Mouse (Mus musculus) liver, embryonic 16.5 days (tissue): ENCODE results near the gene Sv2a. TPM values are rescaled to one million over a fixed set of nuclear protein-coding genes. Genes with fewer than 3 reads are reported as not detected.
A peak's percentile ranks its signal among the peaks of the same experiment; 100 is the strongest.
"Not testable (repeated sequence)": the region's sequence is repeated elsewhere in the genome, so short reads cannot be mapped to it uniquely, and the experiment has no call there.

Experiments
- ATAC-seq: fragments of 200-750 bp; cut with Nextera tagmentation; 2 replicates; pipeline ENCODE4 v1.8.0; 2017; ENCODE audit warnings: low read depth, mild to moderate bottlenecking, moderate number of reproducible peaks, moderate library complexity
- H3K27ac ChIP-seq: fragments of 300-500 bp; sonication (generic); 2 replicates; pipeline ENCODE4 v1.5.1; 2014; ENCODE audit warnings: mild to moderate bottlenecking, low read length
- H3K27me3 ChIP-seq: fragments of 300-500 bp; sonication (generic); 2 replicates; pipeline ENCODE4 v1.6.1; 2014; ENCODE audit warnings: low read depth, low read length, mixed read lengths; ENCODE audit not compliant: control insufficient read depth, insufficient read depth
- H3K36me3 ChIP-seq: fragments of 300-500 bp; sonication (generic); 2 replicates; pipeline ENCODE4 v1.6.1; 2014; ENCODE audit warnings: mild to moderate bottlenecking; ENCODE audit not compliant: control insufficient read depth, insufficient read depth
- H3K4me1 ChIP-seq: fragments of 300-500 bp; sonication (generic); 2 replicates; pipeline ENCODE4 v1.6.1; 2014; ENCODE audit warnings: low read depth, low read length, mixed read lengths; ENCODE audit not compliant: control insufficient read depth
- H3K4me2 ChIP-seq: fragments of 300-500 bp; sonication (generic); 2 replicates; pipeline ENCODE4 v1.6.1; 2014; ENCODE audit warnings: low read depth, low read length, mixed read lengths
- H3K4me3 ChIP-seq: fragments of 300-500 bp; sonication (generic); 2 replicates; pipeline ENCODE4 v1.5.1; 2014; ENCODE audit warnings: low read depth, mild to moderate bottlenecking, low read length
- H3K9ac ChIP-seq: fragments of 300-500 bp; sonication (generic); 2 replicates; pipeline ENCODE4 v1.6.1; 2014; ENCODE audit warnings: low read depth, low read length
- H3K9me3 ChIP-seq: fragments of 300-500 bp; sonication (generic); replicated peaks from 2 replicates; pipeline ENCODE4 v1.6.1; 2016; ENCODE audit warnings: low read length; ENCODE audit not compliant: control insufficient read depth
- WGBS: fragments of 180-500 bp; shearing (Covaris S2); extraction: QIAGEN DNeasy Blood & Tissue Kit; methylation state at CpG from one replicate; pipeline ENCODE4 v1.1.7; 2014; ENCODE audit not compliant: insufficient replicate concordance; 5-methylcytosine and 5-hydroxymethylcytosine counted together
- polyA plus RNA-seq: library from polyadenylated mRNA; unstranded; fragments of >200 nt; fragmentation: Nextera tagmentation; extraction: Ambion mirVana; gene quantifications from 2 replicates; pipeline ENCODE4 v1.2.1, GENCODE M21; 2015

The Sv2a gene
- polyA plus RNA-seq, 1 experiment from 2014 or later, result 0.13 TPM

DNA sequence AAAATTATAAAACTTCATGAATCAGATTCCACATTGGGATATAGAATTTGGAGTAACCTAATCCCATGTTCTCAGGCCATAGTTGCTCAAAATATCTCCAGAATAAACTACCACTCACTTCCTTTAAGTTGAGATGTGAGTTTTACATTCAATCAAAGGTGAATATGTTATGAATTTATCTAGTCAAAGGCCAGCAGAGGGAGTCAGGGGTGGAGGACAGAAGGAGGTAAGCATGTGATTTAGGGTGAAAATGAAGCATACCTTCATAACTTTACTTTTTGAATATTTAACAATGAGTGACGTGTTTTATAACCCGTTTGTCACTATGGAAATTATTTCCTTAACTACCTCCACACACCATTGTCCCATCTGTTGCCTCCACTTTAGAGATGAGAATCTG lies 54.0 kb downstream of the Sv2a start:
- H3K4me1 ChIP-seq, result peaks cover 14% of the 10 kb centered on the region
- 66% methylated on average over 2 of the region's 2 CpGs for WGBS

DNA sequence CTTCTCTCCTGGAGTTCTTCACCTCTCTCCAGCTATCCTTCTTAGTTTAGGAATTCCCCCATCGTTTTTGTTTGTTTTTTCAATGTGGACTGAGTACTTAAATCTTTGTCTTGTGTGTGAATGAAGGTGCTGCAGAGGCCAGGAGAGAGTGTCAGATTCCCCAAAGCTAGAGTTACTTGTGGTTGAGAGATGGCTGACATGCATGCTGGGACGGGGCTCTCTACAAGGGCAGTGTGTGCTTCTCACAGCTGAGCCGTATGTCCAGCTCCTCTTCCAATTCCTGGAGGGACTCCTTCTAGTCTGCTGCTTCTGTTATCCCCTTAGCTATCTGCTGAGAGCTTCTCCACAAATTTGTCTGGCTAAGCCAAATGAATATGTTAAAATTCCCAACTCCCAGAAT lies 54.9 kb downstream of the Sv2a start:
- H3K4me2 ChIP-seq, result peak overlapping the region; percentile 74; the same call in 1 of the 2 replicates
- no peaks in the 10 kb centered on the region for H3K27me3 ChIP-seq
- peak overlapping the region; percentile 29; the same call in 1 of the 2 replicates for H3K27ac ChIP-seq
- peak overlapping the region; percentile 69 for H3K4me3 ChIP-seq
- peak overlapping the region; percentile 1; the same call in 1 of the 2 replicates for H3K9ac ChIP-seq
- no peak for ATAC-seq
- H3K9me3 ChIP-seq, result no peaks in the 10 kb centered on the region
- 63% methylated on average over 3 of the region's 3 CpGs for WGBS
- H3K36me3 ChIP-seq, result no peaks in the 10 kb centered on the region
- H3K4me1 ChIP-seq, result peaks cover 16% of the 10 kb centered on the region

More for the DNA sequence above, 54.0 kb downstream of the Sv2a start:
- Histone ChIP-seq H3K4me2 (no peak overlapping the region), H3K36me3 (no peaks in the 10 kb centered on the region), H3K9ac (no peak overlapping the region), H3K27ac (no peak overlapping the region; the same call in 1 of the 2 replicates), H3K27me3 (no peaks in the 10 kb centered on the region), H3K9me3 (no peaks in the 10 kb centered on the region), H3K4me3 (no peak overlapping the region)
- ATAC-seq, result no peak

DNA sequence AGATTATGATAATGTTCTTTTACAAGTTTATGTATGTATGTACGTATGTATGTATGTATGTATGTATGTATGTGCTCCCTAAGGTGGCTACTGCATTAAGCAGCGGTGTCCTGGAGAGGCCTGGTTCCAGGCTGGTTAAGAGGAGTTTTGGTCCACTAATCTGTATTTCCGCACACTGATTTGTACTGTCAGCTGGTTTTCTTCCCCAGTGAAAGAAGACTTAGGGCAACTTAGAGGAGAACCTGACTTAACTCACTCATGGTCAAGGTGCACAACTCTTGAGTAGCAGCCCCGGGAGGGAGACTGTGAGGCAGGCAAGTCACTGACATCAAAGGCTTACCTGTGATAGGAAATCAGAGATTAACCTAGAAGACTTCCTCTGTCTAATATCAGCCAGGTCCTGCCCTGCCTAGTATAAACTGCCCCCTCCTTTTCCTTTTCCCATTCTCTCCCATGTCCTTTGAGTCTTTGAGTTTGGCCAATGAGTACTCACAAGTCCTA lies 55.9 kb downstream of the Sv2a start:
- 73% methylated on average over 4 of the region's 4 CpGs for WGBS
- peak overlapping the region; percentile 84 for H3K9ac ChIP-seq
- no peak for ATAC-seq
- no peaks in the 10 kb centered on the region for H3K27me3 ChIP-seq
- H3K27ac ChIP-seq, result peak overlapping the region; percentile 92
- H3K4me1 ChIP-seq, result peaks cover 25% of the 10 kb centered on the region
- H3K4me2 ChIP-seq, result peak overlapping the region; percentile 74
- H3K4me3 ChIP-seq, result peak overlapping the region; percentile 69
- H3K9me3 ChIP-seq, result no peaks in the 10 kb centered on the region
- no peaks in the 10 kb centered on the region for H3K36me3 ChIP-seq

DNA sequence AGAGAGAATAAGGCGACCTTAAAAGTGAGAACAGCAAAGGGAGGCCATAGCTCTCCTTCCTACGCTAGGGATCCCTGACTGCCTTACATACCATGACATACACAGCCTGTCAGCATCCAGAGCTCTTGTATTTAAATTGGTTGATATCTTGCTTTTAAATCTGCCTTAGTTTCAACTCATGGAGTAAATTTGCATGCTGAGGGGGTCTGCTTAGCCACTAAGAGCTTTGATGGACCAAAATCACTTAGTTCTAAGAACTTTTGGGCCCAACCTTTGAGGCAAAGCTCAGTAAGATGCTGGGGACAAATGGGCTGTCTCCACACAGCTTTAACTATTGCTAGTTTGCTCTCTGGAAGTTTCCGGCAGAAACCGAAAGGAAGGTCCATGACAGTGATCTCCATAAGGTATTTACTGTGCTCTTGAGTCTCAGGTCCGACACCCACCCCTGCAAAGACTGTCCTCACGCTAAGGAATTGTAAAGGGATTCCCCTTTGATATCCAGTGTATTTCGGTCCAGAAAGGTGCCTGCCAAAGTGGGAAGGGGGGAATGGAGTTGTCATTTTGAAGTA lies 56.5 kb downstream of the Sv2a start:
- Histone ChIP-seq H3K4me1 (peaks cover 27% of the 10 kb centered on the region), H3K36me3 (no peaks in the 10 kb centered on the region), H3K4me2 (peak overlapping the region; percentile 74), H3K27me3 (no peaks in the 10 kb centered on the region), H3K4me3 (peak overlapping the region; percentile 69), H3K9ac (peak overlapping the region; percentile 84), H3K27ac (peak overlapping the region; percentile 92), H3K9me3 (no peaks in the 10 kb centered on the region)
- WGBS, result 20% methylated on average over 7 of the region's 7 CpGs
- ATAC-seq, result no peak

DNA sequence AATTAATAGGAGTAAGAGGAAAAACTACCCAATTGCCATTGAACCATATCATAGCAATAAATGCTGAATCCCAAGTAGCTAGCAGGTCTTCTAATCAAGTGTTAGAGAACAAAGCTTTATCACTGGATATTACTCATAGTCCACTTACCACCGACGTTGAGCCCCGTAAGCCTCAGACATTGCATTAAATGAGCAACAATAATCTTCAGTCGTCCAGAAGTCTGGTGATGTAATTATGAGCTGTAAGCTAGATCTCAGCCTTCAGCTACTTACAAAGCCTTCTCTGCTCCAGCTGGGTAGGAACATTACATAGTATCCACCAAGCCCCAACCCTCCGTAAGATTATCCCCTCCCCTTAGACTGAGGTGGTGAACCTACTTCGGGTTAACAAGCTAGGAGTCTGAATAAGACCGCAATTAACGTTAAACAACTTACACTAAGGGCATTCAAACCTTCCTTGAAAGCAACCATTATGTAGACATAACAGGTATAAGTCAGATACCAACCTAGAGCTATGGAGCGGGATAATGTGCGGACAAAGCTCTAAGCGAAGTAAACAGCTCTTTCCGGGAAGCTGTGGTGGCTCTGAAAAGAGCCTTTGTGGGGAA lies 57.1 kb downstream of the Sv2a start:
- Histone ChIP-seq H3K36me3 (no peaks in the 10 kb centered on the region), H3K27me3 (no peaks in the 10 kb centered on the region), H3K4me2 (peak overlapping the region; percentile 74), H3K4me1 (peaks cover 29% of the 10 kb centered on the region), H3K27ac (peak overlapping the region; percentile 92), H3K9me3 (no peaks in the 10 kb centered on the region), H3K4me3 (peak overlapping the region; percentile 69), H3K9ac (peak overlapping the region; percentile 84)
- no peak for ATAC-seq
- under 1% methylated on average over 12 of the region's 12 CpGs for WGBS

DNA sequence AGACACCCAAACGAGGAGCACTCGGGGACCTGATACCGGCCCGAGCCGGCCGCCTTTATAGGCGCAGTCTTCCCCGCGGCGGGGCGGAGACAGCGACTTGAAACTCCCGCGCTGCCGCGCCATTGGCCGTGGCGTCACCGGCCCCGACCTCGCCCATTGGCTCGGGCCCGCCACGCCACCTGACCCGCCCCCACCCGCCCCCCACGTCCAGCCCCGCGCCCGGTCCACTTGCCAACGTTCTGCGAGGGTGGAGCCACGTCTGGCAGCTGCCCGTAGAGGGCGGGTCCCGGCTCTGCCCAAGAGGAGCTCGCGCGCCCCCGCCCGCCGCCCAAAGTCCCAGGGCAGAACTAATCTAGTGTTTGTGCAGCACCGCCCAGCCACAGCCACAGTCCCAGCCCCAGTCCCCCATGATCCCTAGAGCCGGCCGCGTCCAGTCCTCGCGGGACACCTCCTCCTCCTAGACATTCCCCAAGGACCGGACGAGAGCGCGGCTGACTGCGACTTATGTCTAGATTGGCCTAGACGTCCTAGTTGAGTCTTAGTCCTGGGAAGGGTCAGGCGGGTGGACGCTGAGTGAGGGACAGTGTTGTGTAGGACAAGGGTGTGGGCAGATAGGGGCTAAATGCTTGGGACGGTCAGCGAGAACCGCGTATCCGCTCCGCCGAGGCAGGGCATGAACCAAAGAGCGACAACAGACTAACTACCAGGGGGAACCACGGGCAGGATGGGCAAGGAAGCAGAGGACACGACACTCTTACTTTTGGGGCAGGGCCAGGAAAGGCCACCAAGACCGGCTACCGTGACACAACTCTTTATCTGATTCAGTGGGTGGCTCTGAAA lies 58.2 kb downstream of the Sv2a start, which contains the start of gene Hist2h3c2:
TSS of gene Hist2h3c2 (minus strand) at position 174 of the 840 bp plus-strand sequence.
- peak; percentile 77 for ATAC-seq
- peak within 1 kb of the TSS; percentile 74 for H3K4me2 ChIP-seq
- 0% methylated on average over 10 of the region's 68 CpGs for WGBS
- not testable (repeated sequence) for H3K27me3 ChIP-seq, H3K9me3 ChIP-seq, H3K36me3 ChIP-seq
- peak within 1 kb of the TSS; percentile 84 for H3K9ac ChIP-seq
- H3K4me1 ChIP-seq, result peaks cover 40% of the 10 kb centered on the region
- H3K27ac ChIP-seq, result peak within 1 kb of the TSS; percentile 92
- H3K4me3 ChIP-seq, result peak within 1 kb of the TSS; percentile 69

DNA sequence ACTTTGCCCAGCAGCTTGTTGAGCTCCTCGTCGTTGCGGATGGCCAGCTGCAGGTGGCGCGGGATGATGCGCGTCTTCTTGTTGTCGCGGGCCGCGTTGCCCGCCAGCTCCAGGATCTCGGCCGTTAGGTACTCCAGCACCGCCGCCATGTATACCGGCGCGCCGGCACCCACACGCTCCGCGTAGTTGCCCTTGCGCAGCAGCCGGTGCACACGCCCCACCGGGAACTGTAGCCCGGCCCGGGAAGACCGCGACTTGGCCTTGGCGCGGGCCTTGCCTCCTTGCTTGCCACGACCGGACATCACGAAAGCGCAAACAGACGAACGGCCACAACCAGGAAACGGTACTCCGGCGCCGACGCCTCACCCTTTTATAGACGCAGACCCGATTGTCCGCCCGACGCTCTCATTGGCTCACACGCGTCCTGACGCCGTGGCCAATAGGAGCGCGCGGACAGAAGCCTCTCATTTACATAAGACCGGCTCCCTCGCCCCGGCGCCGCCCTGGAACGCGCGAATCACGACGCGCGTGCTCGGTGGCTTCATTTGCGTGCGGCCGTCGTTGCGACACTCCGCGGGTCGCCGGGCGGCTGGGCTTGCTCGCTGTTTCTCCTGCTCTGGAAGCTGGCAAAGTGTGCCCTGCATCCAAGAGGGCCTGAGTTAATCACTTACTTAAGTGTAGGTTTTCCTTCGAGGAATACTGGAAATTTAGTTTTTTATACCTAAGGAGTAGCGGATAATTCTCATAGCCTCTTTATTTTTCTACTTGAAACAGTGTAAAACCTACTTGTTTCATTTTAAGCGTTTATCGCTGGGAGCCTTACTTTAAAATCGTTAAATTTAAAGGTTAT lies 59.2 kb downstream of the Sv2a start, which contains the start of gene Hist2h2aa2:
TSS of gene Hist2h2aa2 (minus strand) at position 328 of the 850 bp plus-strand sequence.
- peak within 1 kb of the TSS; percentile 63 for H3K9ac ChIP-seq
- H3K27ac ChIP-seq, result peak within 1 kb of the TSS; percentile 91
- not testable (repeated sequence) for H3K27me3 ChIP-seq, H3K9me3 ChIP-seq, H3K36me3 ChIP-seq
- H3K4me2 ChIP-seq, result peak within 1 kb of the TSS; percentile 63
- H3K4me1 ChIP-seq, result peaks cover 43% of the 10 kb centered on the region
- ATAC-seq, result peak; percentile 66
- H3K4me3 ChIP-seq, result peak within 1 kb of the TSS; percentile 39
- 5% methylated on average over 18 of the region's 85 CpGs for WGBS

DNA sequence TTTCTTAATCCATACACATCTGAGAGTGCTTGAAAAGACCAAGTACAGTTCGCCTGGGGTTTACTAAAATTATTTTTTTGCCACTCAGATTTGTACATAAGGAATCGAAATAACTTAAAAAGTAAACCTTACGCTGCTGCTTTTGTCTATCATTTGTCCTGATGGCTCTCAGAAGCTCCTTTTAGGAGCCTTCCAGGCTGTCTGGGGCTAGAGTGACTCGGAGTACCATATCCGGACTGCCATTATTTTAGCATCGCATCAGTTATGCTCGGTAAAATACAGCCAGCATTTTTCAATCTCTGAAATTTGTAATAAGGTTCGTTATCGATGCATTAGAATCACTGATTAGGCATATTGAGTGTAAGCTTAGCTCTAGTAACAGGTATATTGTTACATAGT lies 59.8 kb downstream of the Sv2a start:
- 76% methylated on average over 9 of the region's 9 CpGs for WGBS
- Histone ChIP-seq H3K4me2 (peak overlapping the region; percentile 63), H3K27me3 (no peaks in the 10 kb centered on the region), H3K4me1 (peaks cover 42% of the 10 kb centered on the region), H3K9me3 (no peaks in the 10 kb centered on the region), H3K4me3 (peak overlapping the region; percentile 36), H3K36me3 (no peaks in the 10 kb centered on the region), H3K9ac (peak overlapping the region; percentile 63), H3K27ac (peak overlapping the region; percentile 91)
- ATAC-seq, result no peak
